Mouse (Mus musculus) kidney, embryonic 14.5 days (tissue): Measurements from ENCODE around the gene Ptprd. TPM values are rescaled to one million over a fixed set of nuclear protein-coding genes. Genes with fewer than 3 reads are reported as not detected.

Source experiments
- ATAC-seq: fragments of 200-750 bp; cut with Nextera tagmentation; 2 replicates; pipeline ENCODE4 v1.8.0; 2017; ENCODE audit warnings: moderate number of reproducible peaks, mild to moderate bottlenecking, moderate TSS enrichment, moderate library complexity; ENCODE audit not compliant: low FRiP score, low TSS enrichment
- H3K27ac ChIP-seq: fragments of 300-500 bp; sonication (generic); 2 replicates; pipeline ENCODE4 v1.5.1; 2014; ENCODE audit warnings: low read depth, mild to moderate bottlenecking, low read length, moderate library complexity, mixed read lengths
- H3K27me3 ChIP-seq: fragments of 300-500 bp; sonication (generic); 2 replicates; pipeline ENCODE4 v1.6.1; 2014; ENCODE audit warnings: mild to moderate bottlenecking, low read length; ENCODE audit not compliant: control insufficient read depth, insufficient read depth
- H3K36me3 ChIP-seq: fragments of 300-500 bp; sonication (generic); 2 replicates; pipeline ENCODE4 v1.6.1; 2014; ENCODE audit warnings: low read length, mixed read lengths; ENCODE audit not compliant: control insufficient read depth, insufficient read depth
- H3K4me1 ChIP-seq: fragments of 300-500 bp; sonication (generic); 2 replicates; pipeline ENCODE4 v1.6.1; 2014; ENCODE audit warnings: low read length, mixed read lengths; ENCODE audit not compliant: control insufficient read depth, insufficient read depth
- H3K4me2 ChIP-seq: fragments of 300-500 bp; sonication (generic); replicated peaks from 2 replicates; pipeline ENCODE4 v1.6.1; 2014; ENCODE audit warnings: low read depth, mild to moderate bottlenecking, low read length
- H3K4me3 ChIP-seq: fragments of 300-500 bp; sonication (generic); 2 replicates; pipeline ENCODE4 v1.5.1; 2014; ENCODE audit warnings: mild to moderate bottlenecking, low read length
- H3K9ac ChIP-seq: fragments of 300-500 bp; sonication (generic); 2 replicates; pipeline ENCODE4 v1.6.1; 2014; ENCODE audit warnings: low read depth, mild to moderate bottlenecking, low read length, moderate library complexity
- H3K9me3 ChIP-seq: fragments of 300-500 bp; sonication (generic); 2 replicates; pipeline ENCODE4 v1.6.1; 2016; ENCODE audit warnings: low read length; ENCODE audit not compliant: control insufficient read depth
- WGBS: fragments of 180-500 bp; shearing (Covaris S2); extraction: QIAGEN DNeasy Blood & Tissue Kit; methylation state at CpG from one replicate; pipeline ENCODE4 v1.1.7; 2014; 5-methylcytosine and 5-hydroxymethylcytosine counted together
- polyA plus RNA-seq: library from polyadenylated mRNA; unstranded; fragments of >200 nt; fragmentation: Nextera tagmentation; extraction: Ambion mirVana; gene quantifications from 2 replicates; pipeline ENCODE4 v1.2.1, GENCODE M21; 2014

Ptprd gene
- polyA plus RNA-seq, 1 experiment from 2014 or later, result 34.8 TPM

DNA sequence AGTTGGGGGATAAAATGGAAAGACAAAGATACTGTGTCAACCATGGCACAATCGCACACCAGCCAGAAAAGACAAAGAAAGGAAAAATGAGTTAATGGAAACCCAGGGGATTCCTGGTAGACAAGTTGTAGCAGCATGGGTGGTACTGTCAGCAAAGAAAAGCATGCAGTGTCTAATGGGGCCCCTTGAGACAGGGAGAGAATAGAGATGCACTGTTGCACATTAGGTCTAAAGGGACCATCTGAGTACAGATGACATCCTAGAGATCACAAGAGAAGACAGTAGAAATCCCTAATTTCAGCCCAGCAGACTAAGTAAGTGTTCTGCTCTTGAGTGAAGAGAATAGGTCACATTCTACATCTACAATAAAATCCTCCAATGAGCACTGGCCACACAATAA is 1993.7 kb downstream of the Ptprd start:
- H3K4me2 ChIP-seq, result no peak overlapping the region
- ATAC-seq, result no peak
- H3K27me3 ChIP-seq, result no peaks in the 10 kb centered on the region
- H3K4me1 ChIP-seq, result no peaks in the 10 kb centered on the region
- no peak overlapping the region for H3K9ac ChIP-seq
- 86% methylated on average over 1 of the region's 1 CpGs for WGBS
- no peak overlapping the region for H3K27ac ChIP-seq
- no peaks in the 10 kb centered on the region for H3K9me3 ChIP-seq
- H3K36me3 ChIP-seq, result no peaks in the 10 kb centered on the region
- H3K4me3 ChIP-seq, result no peak overlapping the region

DNA sequence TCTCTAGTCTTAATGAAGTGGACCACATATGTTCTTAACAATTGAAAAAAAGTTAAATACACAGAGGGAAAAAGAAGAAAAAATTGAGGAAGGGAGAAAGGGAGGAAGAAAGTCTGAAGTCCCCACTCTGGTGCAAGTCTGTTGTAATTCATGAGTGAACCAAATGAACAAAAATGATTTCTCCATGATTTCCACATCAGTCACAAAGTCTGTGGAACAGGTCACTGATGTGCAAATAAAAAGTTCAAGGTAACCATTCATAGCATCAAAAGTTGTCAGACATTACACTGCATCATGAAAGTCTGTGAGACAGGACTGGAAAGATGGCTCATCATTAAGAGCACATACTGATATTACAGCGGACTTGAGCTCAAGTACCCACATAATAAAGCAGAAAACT is 1996.6 kb downstream of the Ptprd start:
- 100% methylated on average over 1 of the region's 1 CpGs for WGBS
- Histone ChIP-seq H3K4me3 (no peak overlapping the region), H3K27me3 (no peaks in the 10 kb centered on the region), H3K36me3 (no peaks in the 10 kb centered on the region), H3K4me1 (no peaks in the 10 kb centered on the region), H3K4me2 (no peak overlapping the region), H3K9ac (no peak overlapping the region), H3K27ac (no peak overlapping the region), H3K9me3 (no peaks in the 10 kb centered on the region)
- ATAC-seq, result no peak

GRCm38 (mm10) chr4:76199321-76199720 is 2012.4 kb downstream of the Ptprd start:
- ATAC-seq, result no peak
- Histone ChIP-seq H3K27ac (no peak overlapping the region), H3K4me2 (no peak overlapping the region), H3K4me1 (no peaks in the 10 kb centered on the region), H3K4me3 (no peak overlapping the region), H3K9me3 (no peaks in the 10 kb centered on the region), H3K36me3 (no peaks in the 10 kb centered on the region), H3K27me3 (no peaks in the 10 kb centered on the region), H3K9ac (no peak overlapping the region)
- WGBS, result 64% methylated on average over 1 of the region's 1 CpGs

DNA sequence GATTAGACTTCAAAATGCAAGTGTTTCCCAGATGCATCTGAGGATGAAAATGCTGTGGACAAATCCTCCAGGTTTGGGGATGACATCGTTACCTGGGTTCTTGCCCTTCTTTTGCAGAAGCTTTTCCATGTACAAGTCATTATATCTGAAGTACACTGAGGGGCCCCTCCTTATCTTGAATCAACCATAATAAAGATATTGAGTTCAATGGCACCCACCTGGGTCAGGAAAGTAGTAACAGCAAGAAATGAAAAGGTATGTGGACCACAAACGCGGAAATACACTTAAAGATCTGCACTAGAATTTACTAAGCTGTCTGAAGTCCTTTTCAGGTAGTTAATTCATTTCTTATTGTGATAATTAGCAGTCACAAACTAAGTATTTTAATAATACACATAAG is 2017.0 kb downstream of the Ptprd start:
- Histone ChIP-seq H3K9ac (no peak overlapping the region), H3K9me3 (no peaks in the 10 kb centered on the region), H3K36me3 (no peaks in the 10 kb centered on the region), H3K4me2 (no peak overlapping the region), H3K4me3 (no peak overlapping the region), H3K27me3 (no peaks in the 10 kb centered on the region), H3K4me1 (no peaks in the 10 kb centered on the region), H3K27ac (no peak overlapping the region)
- WGBS, result 86% methylated on average over 3 of the region's 3 CpGs
- no peak for ATAC-seq

DNA sequence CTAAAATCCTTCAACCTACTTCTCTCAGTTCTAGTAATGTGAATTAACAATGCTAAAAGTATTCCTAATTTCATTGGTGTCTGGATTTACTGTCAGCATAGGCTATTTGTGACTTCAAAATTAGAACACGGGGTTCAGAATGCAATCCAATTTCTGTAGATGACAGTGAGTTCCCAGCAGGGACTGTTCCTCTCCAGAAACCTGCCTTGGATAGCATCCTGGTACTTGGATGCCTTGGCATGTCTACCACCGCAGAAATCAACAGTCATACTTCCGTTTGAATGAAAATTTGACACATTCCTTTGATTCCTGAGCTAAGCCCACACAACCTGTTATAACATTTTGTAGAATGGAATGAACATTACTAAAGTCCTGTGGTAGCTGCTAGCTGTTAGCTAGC is 2018.3 kb downstream of the Ptprd start:
- Histone ChIP-seq H3K9me3 (no peaks in the 10 kb centered on the region), H3K4me1 (no peaks in the 10 kb centered on the region), H3K9ac (no peak overlapping the region), H3K4me3 (no peak overlapping the region), H3K4me2 (no peak overlapping the region), H3K27ac (no peak overlapping the region), H3K36me3 (no peaks in the 10 kb centered on the region), H3K27me3 (no peaks in the 10 kb centered on the region)
- 87% methylated on average over 3 of the region's 3 CpGs for WGBS
- ATAC-seq, result no peak

DNA sequence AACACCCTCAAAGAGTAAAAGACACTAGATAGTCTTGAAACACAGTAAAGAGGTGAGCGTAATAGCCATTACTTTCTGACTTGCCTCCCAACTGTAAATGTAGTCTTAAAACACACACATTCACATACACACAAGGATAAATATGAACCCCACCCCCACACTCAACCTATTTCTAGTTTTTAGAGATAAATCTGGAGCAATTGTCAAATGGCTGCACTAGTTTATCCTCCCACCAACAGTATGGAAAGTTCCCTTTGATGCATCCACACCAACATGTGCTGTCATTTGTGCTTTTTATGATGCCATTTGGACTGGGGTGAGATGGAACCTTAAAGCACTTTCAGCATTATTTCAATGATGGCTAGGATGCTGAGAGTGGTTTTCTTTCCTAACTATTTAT is 2019.7 kb downstream of the Ptprd start:
- Histone ChIP-seq H3K4me1 (no peaks in the 10 kb centered on the region), H3K27ac (no peak overlapping the region), H3K9me3 (no peaks in the 10 kb centered on the region), H3K27me3 (no peaks in the 10 kb centered on the region), H3K36me3 (no peaks in the 10 kb centered on the region), H3K4me3 (no peak overlapping the region), H3K4me2 (no peak overlapping the region), H3K9ac (no peak overlapping the region)
- no peak for ATAC-seq
- 100% methylated on average over 1 of the region's 1 CpGs for WGBS

DNA sequence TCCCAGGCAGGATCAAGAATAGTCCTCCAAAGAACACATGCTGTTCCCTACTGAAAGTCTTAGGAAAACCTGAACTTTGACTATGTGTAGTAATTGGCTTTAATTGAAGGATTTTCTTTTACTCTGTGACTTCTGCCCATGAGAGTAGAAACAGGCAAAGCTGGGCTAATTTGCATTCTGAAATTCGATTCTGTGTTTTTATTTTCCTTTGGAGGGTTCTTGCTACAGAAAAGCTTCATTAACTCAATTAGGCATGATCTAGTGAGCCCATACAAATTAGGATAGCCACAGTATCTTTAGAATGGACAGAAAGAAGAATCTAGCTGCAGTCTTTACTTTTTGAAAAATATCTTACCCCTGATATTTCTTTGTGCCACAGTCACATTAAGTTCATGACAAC is 2021.0 kb downstream of the Ptprd start:
- Histone ChIP-seq H3K9me3 (no peaks in the 10 kb centered on the region), H3K4me1 (no peaks in the 10 kb centered on the region), H3K4me3 (no peak overlapping the region), H3K4me2 (no peak overlapping the region), H3K36me3 (no peaks in the 10 kb centered on the region), H3K27ac (no peak overlapping the region), H3K27me3 (no peaks in the 10 kb centered on the region), H3K9ac (no peak overlapping the region)
- 60% methylated on average over 1 of the region's 1 CpGs for WGBS
- ATAC-seq, result no peak

- Histone ChIP-seq H3K4me3 (no peak overlapping the region), H3K9me3 (no peaks in the 10 kb centered on the region), H3K27me3 (no peaks in the 10 kb centered on the region), H3K36me3 (no peaks in the 10 kb centered on the region), H3K9ac (no peak overlapping the region), H3K27ac (no peak overlapping the region), H3K4me2 (no peak overlapping the region), H3K4me1 (no peaks in the 10 kb centered on the region)
- WGBS, result 90% methylated on average over 3 of the region's 3 CpGs
- no peak for ATAC-seq
These were observed 2028.7 kb downstream of the Ptprd start for GRCm38 (mm10) chr4:76183095-76183494.

DNA sequence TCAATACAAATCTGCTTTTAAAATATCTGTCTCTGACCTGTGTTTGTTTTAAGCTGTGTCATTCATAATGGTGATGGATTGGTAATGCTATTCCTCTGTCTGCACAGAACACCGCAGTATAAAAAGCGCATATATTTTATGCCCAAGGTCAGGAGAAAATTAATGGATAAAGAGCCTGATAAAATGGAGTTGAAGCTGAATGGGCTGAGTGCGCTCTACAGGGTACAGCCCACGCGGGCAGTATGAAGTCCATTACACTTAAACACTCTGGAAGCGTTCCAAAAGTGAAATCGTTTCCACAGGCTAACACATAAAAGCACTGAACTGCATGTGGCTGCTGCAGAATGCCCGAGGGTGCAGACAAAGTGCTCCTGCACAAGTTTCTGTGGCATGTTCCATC is 2032.3 kb downstream of the Ptprd start:
- H3K4me1 ChIP-seq, result no peaks in the 10 kb centered on the region
- H3K9ac ChIP-seq, result no peak overlapping the region
- 0 out of 2 replicates have a peak, but pooled peaks have one; percentile 24 for ATAC-seq
- 44% methylated on average over 8 of the region's 8 CpGs for WGBS
- no peak overlapping the region for H3K4me2 ChIP-seq
- H3K27me3 ChIP-seq, result no peaks in the 10 kb centered on the region
- H3K27ac ChIP-seq, result no peak overlapping the region
- H3K9me3 ChIP-seq, result no peaks in the 10 kb centered on the region
- H3K4me3 ChIP-seq, result no peak overlapping the region
- H3K36me3 ChIP-seq, result no peaks in the 10 kb centered on the region

- Histone ChIP-seq H3K36me3 (no peaks in the 10 kb centered on the region), H3K4me2 (no peak overlapping the region), H3K4me3 (no peak overlapping the region), H3K27ac (no peak overlapping the region), H3K9ac (no peak overlapping the region), H3K9me3 (no peaks in the 10 kb centered on the region), H3K4me1 (no peaks in the 10 kb centered on the region), H3K27me3 (no peaks in the 10 kb centered on the region)
- ATAC-seq, result no peak
- 88% methylated on average over 1 of the region's 1 CpGs for WGBS
These were observed 2036.7 kb downstream of the Ptprd start for GRCm38 (mm10) chr4:76175086-76175485.
